Mouse (Mus musculus) megakaryocyte, embryonic 14.5 days (primary cell): ENCODE data around the gene Cdk6.

ENCODE experiments used
- FLI1 ChIP-seq: IDR thresholded peaks from 2 replicates; pipeline ENCODE4 v1.6.1; 2012; ENCODE audit warnings: low read length, inconsistent platforms, mixed read lengths
- GATA1 ChIP-seq: IDR thresholded peaks from 3 replicates; pipeline ENCODE4 v1.6.1; 2012; ENCODE audit warnings: mixed read lengths, low read length, inconsistent platforms, borderline replicate concordance

DNA sequence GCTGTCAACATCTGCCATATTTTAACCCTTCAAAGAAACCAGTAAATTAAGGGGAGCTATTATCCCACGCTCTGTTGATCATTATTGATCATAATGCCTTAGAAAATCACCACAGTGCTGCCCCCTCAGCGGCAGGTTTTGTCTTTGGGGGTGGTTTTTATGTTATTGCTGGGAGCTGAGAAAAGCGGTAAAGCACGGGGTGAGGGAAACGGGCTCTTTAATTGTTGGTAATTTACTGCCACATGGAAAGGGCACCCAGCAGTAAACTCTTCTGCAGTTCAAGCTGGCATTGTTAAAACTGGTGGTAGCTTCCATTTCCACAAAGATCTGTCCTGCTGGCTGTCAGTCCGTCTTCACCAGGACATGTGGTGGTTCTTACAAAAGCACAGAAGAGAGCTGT lies 64.2 kb downstream of the Cdk6 start:
- no peak for TF ChIP-seq GATA1
- TF ChIP-seq FLI1: no peak
